Mouse (Mus musculus) gonadal fat pad, adult 2 months (tissue): ENCODE data around the gene Dcbld2. TPM values are rescaled to one million over a fixed set of nuclear protein-coding genes. Genes with fewer than 3 reads are reported as not detected.
"Not testable (repeated sequence)": the region's sequence is repeated elsewhere in the genome, so short reads cannot be mapped to it uniquely, and the experiment has no call there.

Experiments used
- DNase-seq: peaks from one replicate; pipeline ENCODE4 v3.0.0-alpha.2; 2012; ENCODE audit warnings: low read depth
- polyA plus RNA-seq: library from polyadenylated mRNA; depleted of rRNA; stranded (reverse); fragments of >200 nt; gene quantifications from 2 replicates; pipeline ENCODE4 v1.2.3, GENCODE M21; 2012

The Dcbld2 gene
- polyA plus RNA-seq, 1 experiment: 10.9 TPM

DNA sequence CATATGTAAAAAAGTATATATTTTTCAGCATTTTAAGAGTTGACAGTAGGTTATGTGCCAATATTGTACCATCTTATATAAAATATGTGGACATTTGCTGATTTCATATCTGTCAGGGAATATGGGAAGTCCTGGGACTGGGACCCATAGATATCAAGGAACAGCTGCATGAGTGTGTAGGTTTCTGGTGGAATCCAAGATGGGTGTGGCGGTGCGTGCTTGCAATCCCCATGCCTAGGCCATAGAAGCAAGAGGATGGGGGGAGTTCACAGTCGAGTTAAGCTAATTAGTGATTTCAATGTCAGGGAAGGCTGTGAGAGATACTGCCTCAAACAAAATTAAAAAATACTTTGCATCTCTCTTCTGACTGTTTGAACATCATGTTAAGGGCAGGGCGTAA lies 40.8 kb downstream of the Dcbld2 start:
- DNase-seq: no peak

DNA sequence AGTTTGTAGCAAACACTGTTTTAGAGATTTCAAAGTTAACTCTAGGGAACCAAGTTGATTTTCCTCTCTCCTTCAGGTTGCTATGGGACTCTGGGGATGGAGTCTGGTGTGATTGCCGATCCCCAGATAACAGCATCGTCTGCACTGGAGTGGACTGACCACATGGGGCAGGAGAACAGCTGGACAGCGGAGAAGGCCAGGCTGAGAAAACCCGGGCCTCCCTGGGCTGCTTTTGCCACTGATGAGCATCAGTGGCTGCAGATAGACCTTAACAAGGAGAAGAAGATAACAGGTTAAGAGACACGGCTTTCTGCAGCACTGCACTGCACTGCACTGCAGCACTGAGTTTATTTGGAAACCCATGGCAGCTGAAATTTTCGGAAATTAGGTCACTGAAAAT lies 42.4 kb downstream of the Dcbld2 start:
- DNase-seq: no peak

DNA sequence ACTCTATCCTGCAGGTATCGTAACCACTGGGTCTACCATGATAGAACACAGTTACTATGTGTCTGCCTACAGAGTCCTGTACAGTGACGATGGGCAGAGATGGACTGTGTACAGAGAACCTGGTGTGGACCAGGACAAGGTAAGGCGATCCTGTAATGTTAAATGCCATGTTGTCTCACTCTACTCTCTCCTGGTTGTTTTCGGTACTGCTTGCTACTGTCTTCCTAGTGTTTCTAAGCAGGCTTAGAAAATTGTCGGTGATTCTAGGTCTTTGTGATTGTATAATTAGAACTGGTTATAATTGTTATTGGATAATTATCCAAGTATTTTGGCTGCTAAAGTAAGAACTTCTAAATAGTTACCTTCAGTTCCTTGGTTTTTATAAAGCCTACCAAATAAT lies 43.4 kb downstream of the Dcbld2 start:
- DNase-seq: no peak

DNA sequence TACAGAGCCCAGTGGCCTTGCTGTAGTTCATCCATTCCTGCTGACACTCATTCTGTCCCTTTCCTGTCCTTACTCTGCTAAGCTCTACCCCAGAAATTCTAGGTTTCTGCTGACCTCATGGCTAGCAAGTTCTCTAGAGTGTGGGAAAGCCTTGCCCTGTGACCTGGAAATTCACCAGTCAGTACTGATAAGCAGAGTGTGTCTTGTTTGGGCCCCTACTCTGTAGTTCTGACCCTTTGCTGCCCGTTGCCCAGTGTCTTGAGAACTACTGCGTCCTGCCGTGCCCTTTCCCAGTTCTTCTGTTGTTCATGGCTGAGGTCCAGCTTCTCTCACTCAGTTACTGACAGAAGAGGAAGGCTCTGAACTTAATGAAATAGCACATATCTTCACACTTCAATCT lies 44.9 kb downstream of the Dcbld2 start:
- DNase-seq: no peak

DNA sequence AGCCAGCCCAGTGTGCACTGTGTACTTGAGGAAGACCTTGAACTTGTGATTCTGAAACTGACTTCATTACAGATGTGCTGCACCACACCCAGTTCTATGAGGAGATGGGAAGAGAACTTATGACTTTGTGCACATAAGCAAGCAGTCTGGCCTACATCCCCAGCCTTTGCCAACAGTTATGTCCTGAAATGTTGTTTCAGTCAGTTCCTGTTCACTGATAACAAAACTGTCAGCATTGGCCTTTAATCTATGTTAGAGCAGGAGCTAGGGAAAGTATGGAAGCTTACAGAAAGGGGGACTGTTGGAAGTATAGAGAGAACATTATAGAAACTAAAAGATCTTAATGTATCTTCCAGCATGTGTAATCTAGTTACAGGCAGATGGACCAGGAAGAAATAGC lies 45.6 kb downstream of the Dcbld2 start:
- no peak for DNase-seq

DNA sequence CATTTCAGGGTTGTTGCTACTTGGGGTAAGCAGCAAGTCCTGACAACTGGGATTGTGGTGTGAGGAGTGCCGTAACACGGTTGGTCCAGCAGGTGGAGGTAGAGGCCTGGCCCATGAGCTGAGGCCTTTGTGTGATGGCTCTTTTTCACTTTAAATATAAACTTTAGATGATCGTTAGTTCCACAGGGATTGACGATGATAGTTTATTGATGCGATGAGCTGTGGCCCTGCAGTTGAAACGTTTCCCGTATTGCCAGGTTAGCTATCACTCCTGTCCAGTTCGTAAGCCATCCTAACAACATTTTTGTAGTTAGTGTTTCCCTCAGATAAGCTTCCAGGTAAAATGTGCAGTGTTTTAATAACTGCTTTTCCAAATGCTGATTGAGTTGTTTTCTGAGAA lies 46.4 kb downstream of the Dcbld2 start:
- DNase-seq: no peak

DNA sequence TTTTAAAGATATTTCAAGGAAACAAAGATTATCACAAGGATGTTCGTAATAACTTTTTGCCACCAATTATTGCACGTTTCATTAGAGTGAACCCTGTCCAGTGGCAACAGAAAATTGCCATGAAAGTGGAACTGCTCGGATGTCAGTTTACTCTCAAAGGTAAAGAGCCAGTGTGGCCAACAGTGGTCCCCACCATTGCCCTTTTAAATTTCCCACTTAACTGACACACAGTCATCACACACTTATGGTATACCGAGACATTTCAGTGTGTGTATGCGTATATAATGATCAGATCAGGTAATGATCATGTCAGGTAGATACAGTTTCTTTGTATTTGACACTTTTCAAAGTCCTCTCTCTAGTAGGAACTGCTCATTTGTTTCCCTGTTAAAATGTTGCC lies 46.9 kb downstream of the Dcbld2 start:
- no peak for DNase-seq

DNA sequence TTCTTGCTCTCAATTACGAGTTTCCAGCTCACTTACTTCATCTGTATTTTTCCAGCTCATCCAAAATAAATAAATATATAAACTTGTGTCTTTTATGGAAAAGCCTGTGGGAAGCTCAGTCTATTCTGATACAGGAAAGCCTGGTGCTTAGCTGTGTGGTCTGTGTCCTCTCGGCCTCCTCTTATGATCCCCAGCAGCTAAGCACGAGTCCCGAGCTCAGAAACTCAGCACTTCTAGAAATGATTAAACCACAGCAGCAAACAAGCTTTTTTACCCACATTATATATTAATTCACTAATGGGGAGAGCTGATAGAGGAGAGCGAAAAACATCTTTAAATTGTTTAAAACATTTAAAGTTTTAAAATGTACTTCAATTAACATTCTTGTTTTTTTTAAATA lies 48.2 kb downstream of the Dcbld2 start:
- DNase-seq: no peak

DNA sequence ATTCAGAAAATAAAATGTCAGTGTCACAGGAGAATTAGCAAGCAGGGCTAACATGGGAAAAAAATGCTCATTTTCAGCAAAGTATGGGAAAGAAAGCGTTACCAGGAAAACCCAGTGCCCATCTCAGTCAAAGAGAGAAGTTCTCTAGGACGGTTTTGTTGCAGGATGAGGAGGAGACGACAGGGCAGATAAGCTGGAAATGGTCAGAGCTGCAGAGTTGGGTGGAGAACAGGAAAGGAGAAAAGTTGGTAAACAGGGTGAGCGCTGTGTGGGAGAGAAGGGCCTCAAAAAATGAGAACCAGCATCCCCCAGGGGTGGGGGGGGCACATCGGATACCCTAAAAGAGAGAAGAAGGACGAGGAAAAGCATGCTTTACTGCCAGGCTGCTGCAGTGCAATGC lies 48.7 kb downstream of the Dcbld2 start:
- no peak for DNase-seq

DNA sequence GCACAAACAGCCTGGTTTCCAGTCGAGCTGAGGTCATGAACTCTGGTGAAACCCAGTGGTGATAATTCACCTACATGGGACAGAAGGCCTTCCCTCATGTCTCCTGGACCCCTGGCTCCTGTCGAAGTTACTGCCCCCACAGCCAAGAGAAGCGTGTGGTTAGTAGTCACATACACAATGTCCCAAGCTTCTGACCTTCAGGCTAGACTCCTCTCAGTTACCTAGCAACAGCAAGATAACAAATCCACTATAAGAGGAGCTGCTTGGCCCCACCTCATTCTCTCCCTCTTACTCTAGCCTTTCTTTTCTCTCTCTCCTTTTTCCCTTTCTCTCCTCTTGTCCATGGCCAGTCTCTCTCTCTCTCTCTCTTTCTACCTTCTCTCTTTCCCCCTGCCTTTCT lies 51.7 kb downstream of the Dcbld2 start:
- not testable (repeated sequence) for DNase-seq

DNA sequence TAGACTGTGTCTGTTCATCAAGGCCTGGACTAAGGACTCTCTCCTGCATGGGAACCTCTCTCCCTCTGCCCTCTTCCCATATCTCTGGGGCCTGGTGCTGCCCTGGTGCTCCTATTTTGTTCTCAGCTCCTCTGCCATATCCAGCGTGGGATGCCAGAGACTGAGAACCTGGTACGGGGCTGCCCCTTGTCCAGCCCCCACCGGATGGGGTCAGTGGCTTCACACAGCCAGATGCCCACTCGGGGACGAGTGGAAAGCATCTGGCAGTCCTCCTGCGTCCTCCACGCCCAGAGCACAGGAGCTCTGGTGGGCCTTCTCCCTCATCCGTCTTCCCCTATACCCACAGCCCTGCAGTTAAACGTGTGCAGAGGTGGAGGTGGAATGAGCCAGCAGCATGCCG lies 52.1 kb downstream of the Dcbld2 start:
- no peak for DNase-seq

DNA sequence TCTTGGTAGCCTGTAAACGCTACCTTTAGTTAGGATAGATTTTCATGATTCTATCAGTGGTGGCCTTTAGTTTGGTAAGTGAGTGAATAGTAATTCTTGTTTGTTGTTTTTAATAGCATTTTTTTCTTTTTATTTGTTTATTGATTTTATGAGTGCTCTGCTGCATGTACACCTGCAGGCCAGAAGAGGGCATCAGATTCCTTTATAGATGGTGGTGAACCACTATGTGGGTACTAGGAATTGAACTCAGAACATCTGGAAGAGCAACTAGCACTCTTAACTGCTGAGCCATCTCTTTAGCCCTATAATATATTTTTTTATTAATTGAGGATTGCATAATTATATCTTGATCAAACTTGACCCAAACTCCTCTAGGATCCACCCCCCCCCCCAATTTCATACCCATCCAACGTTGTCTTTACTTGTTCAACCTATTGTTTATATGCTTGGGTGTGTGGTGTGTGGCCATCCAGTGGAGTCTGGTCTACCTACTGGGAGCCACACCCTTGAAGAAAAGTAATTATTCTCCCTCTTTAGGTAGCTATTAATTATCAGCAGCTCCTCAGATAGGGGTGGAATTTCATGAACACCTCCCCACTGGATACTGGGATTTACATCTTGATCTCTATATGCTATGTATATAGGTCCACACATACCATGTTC lies 53.7 kb downstream of the Dcbld2 start:
- DNase-seq: no peak

DNA sequence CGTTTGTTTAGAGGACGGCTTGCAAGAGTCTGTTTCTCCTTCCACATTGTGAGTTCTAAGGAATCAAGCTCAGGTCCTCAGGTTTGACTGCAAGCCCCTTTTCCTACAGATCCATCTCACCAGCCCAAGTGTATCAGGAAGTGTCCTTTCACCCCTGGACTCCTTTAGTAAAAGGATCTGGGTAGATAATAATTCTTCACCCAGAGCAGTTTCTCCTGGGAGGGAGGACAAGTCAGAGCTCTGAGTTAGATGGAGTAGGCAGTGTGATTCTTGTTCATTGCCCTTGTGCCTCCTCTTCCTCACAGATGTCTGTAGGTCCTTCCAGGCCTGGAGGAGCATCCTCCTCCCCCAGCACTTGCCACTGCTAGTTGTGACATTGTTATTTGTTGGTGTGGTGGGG lies 54.3 kb downstream of the Dcbld2 start:
- no peak for DNase-seq

DNA sequence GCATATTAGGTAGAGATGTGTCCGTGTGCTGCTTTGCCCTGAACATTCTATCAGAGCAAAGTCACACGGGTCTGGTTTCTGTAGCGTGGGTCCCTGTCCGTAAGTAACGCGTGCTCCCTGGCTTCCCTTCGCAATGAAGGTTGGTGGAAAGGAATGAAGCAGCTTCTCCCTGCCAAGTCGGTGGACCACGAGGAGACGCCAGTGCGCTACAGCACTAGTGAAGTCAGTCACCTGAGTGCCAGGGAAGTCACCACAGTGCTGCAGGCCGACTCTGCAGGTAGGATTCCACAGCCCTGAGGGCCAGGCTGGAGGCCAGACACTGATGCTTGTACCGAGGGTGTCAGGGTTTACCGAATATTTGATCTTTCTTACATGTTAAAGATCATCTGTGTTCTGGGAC lies 55.8 kb downstream of the Dcbld2 start:
- no peak for DNase-seq

DNA sequence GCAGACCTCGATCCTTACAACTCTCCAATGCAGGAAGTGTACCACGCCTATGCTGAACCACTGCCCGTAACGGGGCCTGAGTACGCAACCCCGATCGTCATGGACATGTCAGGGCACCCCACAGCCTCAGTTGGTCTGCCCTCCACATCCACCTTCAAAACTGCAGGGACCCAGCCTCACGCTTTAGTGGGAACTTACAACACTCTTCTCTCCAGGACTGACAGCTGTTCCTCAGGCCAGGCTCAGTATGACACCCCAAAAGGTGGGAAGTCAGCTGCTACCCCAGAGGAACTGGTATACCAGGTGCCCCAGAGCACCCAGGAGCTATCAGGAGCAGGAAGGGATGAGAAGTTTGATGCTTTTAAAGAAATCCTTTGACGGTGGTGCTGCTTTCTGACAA lies 57.2 kb downstream of the Dcbld2 start:
- DNase-seq: no peak

DNA sequence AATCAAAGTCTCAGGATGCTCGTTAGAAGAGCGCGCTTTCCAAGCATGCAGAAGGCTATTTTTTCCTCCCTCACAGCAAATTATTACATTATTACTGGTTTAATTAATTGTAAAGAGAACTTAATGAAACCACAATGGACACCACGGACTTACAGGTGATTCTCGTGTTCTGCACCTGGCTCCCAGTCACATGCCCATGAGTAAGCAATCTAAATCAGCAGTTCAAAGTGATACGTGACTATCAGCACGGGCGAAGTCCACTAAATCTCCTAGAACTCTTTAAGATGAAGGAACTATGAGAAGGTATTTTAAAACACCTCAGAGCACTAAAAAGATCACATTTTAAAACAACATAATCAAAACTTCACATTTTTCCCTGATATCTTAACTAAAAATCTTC lies 61.8 kb downstream of the Dcbld2 start:
- DNase-seq: no peak

DNA sequence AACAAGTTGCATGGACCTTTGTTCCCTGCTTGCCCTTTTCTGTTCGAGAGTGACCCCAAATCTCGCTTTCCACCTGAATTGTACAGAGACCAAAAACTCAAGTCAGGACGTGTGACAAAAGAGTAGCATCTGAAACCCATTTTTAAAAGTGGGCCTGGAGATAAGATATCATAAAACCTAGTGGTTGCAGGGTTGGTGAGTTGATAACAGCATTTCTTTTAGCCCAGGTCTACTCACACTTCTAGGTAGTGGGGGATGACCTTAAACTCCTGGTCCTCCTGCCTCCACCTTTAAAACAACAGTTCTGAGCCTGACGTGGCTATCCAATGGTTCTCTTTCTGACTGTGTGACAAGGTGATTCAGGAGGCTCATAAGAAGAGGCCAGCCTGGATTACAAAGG lies 62.6 kb downstream of the Dcbld2 start:
- no peak for DNase-seq

DNA sequence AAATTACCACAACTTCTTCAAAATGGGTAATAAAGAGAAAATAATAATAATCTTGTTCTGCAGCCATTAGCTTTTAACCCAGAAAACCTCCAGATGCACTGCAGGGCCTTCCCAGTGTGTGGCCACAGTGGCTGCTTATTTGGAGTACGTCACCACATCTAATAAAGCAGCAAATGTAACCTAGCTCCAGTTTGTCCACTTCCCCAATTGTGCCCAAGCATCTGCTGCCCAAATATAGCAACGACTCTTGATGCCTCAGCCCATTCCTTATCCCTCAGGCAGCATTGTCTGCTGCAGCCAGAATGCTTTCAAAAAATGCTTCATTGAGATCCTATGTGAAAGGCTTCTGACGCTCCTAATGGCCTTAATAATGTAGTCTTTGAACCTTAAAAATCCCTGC lies 66.6 kb downstream of the Dcbld2 start:
- no peak for DNase-seq

DNA sequence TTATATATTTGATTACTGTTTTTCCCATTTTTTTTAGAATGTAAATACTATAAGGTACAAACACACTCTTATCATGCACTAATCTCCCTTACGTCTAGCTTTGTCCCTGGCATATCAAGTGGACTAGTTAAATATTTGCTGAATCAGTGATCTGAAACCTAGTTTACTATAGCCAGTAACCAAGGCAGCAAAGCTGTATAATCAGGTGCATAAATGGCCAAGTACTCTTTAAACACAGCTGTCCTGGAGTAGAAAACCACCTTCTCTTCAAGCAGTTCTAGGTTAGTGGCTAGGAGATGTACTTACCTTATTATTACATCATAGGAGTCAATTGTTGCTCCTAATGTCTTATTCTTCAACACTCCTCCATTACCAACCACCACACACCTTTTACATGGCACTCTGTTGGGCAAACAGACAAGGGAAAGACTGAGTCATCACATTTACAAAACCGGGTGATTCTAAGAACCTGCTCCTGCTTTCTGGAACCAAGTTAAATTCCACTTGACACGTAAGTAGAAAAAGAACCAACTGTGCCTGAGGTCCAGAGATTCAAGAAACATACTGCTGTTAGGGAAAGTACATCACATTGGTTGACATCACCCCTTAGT lies 67.4 kb downstream of the Dcbld2 start:
- DNase-seq: no peak

DNA sequence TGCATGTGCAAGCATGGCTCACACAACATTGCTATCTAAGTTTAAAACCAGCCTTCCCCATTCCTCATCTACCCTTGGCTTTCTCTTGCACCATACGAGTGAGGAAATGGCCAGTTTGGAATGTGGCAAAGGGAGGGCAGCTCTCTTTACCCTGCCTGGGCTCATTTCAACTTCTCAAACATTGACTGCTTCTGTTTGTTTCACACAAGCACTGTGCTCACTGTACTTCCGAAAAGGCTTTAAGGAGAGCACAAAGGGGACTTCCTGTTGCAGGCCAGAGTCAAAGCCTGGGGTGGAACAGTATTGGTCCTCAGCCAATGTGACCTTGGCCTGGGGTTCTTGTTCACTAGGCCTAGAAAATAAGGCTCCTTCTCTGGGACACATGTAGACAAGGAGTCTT lies 68.1 kb downstream of the Dcbld2 start:
- DNase-seq: no peak

DNA sequence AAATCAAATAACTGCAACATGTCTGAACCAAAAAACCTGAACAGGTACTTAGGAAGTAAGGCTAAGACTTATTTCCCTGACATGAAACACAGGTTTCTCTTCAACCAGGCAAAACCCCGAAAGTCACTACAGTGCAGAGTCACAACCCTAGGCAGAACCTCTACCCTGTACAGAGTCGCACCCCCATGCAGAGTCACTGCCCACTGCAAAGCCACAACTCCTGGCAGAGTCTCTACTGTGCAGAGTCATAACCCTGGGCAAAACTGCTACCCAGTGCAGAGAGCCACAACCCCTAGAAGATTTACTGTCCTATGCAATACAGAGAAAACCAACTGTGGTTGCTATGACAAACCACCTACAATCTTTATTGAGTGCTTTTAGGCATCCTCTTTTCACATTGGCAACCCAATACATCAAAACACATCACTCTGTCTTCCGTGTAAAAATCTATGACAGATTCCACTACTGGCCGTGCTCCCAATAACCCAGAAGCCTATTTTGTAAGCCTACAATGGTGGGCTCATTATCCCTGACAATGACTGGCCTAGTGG lies 71.7 kb downstream of the Dcbld2 start:
- no peak for DNase-seq

DNA sequence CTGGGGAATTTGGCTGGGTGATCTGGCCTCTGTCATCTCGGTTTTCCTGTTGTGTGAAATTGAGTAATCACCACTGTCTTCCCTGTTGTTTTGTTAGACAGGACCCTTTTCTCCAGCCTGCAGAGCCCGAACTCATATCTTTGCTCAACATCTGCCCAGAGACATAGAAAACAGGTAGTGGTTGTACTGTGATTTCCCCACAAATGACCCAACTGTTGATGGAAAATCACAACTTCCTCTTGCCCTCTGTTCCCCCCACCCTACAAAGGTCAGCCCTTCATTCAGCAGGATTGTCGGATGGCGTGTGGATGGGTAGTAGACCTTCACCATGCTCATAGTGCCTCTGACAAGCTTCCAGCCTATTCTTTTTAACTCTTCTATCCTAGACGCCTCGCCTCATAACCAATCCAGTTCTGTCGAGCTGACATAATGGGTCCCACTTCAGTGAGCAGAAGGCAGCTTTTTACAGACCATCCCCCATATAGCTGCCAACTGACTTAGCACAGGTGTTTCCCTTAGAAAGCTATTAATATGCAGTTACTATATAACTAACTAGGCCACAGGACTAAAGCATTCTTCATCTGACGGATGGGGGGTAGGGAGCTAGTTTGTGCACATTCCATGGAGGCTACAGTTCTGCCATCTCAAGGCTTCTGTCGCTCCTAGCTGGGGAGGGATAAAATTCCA lies 73.1 kb downstream of the Dcbld2 start:
- DNase-seq: no peak

DNA sequence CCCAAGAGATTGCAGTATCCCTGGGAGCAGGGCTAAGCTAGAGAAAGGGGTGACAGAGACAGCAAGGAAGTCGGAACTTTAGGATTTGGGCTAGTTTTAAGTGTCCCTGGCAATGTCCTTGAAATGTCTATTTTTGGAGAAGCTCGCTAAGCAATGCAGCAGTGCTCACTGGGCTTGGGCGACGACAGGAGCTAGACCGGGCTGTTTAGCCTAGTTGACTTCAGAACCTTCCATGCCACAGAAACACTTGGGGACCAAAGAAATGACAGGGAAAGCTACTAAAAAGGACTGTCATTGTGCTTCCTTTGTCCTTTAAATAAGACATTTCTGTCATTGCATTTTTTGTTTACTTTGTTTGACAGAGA lies 73.6 kb downstream of the Dcbld2 start:
- no peak for DNase-seq
